Mouse (Mus musculus) layer of hippocampus, postnatal 25 days (tissue): Measurements from ENCODE around the gene Igfbp2. TPM values are rescaled to one million over a fixed set of nuclear protein-coding genes. Genes with fewer than 3 reads are reported as not detected.

ENCODE experiments used
- DNase-seq, 2 experiments: peaks; one replicate each; pipeline ENCODE4 v3.0.0; 2022; ENCODE audit warnings: mixed read lengths in 2 of 2, low spot score in 1 of 2; ENCODE audit errors: extremely low spot score in 1 of 2
- total RNA-seq, 2 experiments: library from RNA; stranded (reverse); gene quantifications; 2 replicates each; pipeline ENCODE4 v1.2.3; 2021

Igfbp2 gene
- total RNA-seq, 2 experiments from 2014 or later, result 44.4 to 50.5 TPM

- no peak for DNase-seq
Measured at GRCm38 (mm10) chr1:72853759-72854158, 29.5 kb downstream of the Igfbp2 start.

- DNase-seq, result peak in 1 of 2 experiments; percentile 52
Measured at GRCm38 (mm10) chr1:72854337-72855237, 30.3 kb downstream of the Igfbp2 start.

- DNase-seq, result no peak
Measured at GRCm38 (mm10) chr1:72855729-72856128, 31.4 kb downstream of the Igfbp2 start.

- DNase-seq, result no peak
Measured at GRCm38 (mm10) chr1:72856209-72856909, 32.1 kb downstream of the Igfbp2 start.

GRCm38 (mm10) chr1:72857142-72857541 lies 32.8 kb downstream of the Igfbp2 start:
- no peak for DNase-seq

GRCm38 (mm10) chr1:72857631-72858030 lies 33.3 kb downstream of the Igfbp2 start:
- no peak for DNase-seq

GRCm38 (mm10) chr1:72858286-72858685 lies 34.0 kb downstream of the Igfbp2 start:
- DNase-seq, result no peak

GRCm38 (mm10) chr1:72858874-72859273 lies 34.6 kb downstream of the Igfbp2 start:
- DNase-seq, result no peak

- DNase-seq, result no peak
Measured at GRCm38 (mm10) chr1:72859963-72860362, 35.7 kb downstream of the Igfbp2 start.

GRCm38 (mm10) chr1:72860502-72860901 lies 36.2 kb downstream of the Igfbp2 start:
- DNase-seq, result no peak

- DNase-seq, result no peak
Measured at GRCm38 (mm10) chr1:72861702-72862101, 37.4 kb downstream of the Igfbp2 start.

GRCm38 (mm10) chr1:72862248-72862647 lies 37.9 kb downstream of the Igfbp2 start:
- DNase-seq, result no peak

GRCm38 (mm10) chr1:72863692-72864091 lies 39.4 kb downstream of the Igfbp2 start:
- DNase-seq, result no peak

- no peak for DNase-seq
Measured at GRCm38 (mm10) chr1:72864272-72864671, 40.0 kb downstream of the Igfbp2 start.

GRCm38 (mm10) chr1:72865900-72866299 lies 41.6 kb downstream of the Igfbp2 start:
- peak; percentile 73 to 92 for DNase-seq

GRCm38 (mm10) chr1:72866417-72866816 lies 42.1 kb downstream of the Igfbp2 start:
- no peak for DNase-seq

- DNase-seq, result no peak
Measured at GRCm38 (mm10) chr1:72867346-72867745, 43.0 kb downstream of the Igfbp2 start.

GRCm38 (mm10) chr1:72868429-72869215 lies 44.3 kb downstream of the Igfbp2 start:
- DNase-seq, result no peak

- DNase-seq, result no peak
Measured at GRCm38 (mm10) chr1:72869275-72869674, 45.0 kb downstream of the Igfbp2 start.

- DNase-seq, result peak in 1 of 2 experiments; percentile 44
Measured at GRCm38 (mm10) chr1:72869681-72870614, 45.6 kb downstream of the Igfbp2 start.
